ENCODE assay signal across 8 mouse cellular contexts in genomic region chr6:145048131-145048997, GRCm38 (mm10). TPM values are rescaled to one million over a fixed set of nuclear protein-coding genes. Genes with fewer than 3 reads are reported as not detected.
DNase-seq lines count a peak whose midpoint lies in the region; ATAC-seq lines count a peak whose summit lies in the region.

No protein-coding gene starts in this region.

- H3K4me2 ChIP-seq in kidney, embryonic 14.5 days (replicated peaks; ENCODE audit: low read depth, low read length) = peak overlapping the region; percentile 98
- peak overlapping the region; percentile 100 for H3K4me2 ChIP-seq in embryonic facial prominence, embryonic 14.5 days (ENCODE audit: low read depth, low read length)
- H3K4me2 ChIP-seq in intestine, embryonic 16.5 days (ENCODE audit: low read depth, low read length) = peak overlapping the region; percentile 84
- peak overlapping the region; percentile 96 for H3K4me2 ChIP-seq in stomach, embryonic 16.5 days (ENCODE audit: low read depth, low read length)

- H3K9ac ChIP-seq in kidney, embryonic 14.5 days (ENCODE audit: low read depth, low read length) = peak overlapping the region; percentile 45
- peak overlapping the region; percentile 62 for H3K9ac ChIP-seq in embryonic facial prominence, embryonic 14.5 days (ENCODE audit: low read depth, low read length)
- peak overlapping the region; percentile 36 for H3K9ac ChIP-seq in intestine, embryonic 16.5 days (ENCODE audit: low read depth, low read length)
- peak overlapping the region; percentile 65 for H3K9ac ChIP-seq in stomach, embryonic 16.5 days (ENCODE audit: low read length)

- DNase-seq in kidney, adult 11 months = no peak
- DNase-seq in adrenal gland, postnatal 25 days = peak; percentile 25
- DNase-seq in embryonic facial prominence, embryonic 14.5 days (ENCODE audit: low spot score) = no peak
- DNase-seq in mesoderm, embryonic 11.5 days (ENCODE audit: low read depth, low spot score) = peak; percentile 34

- H3K36me3 ChIP-seq in kidney, embryonic 14.5 days (ENCODE audit: control insufficient read depth, insufficient read depth, low read length) = no peaks in the 10 kb centered on the region
- no peaks in the 10 kb centered on the region for H3K36me3 ChIP-seq in embryonic facial prominence, embryonic 14.5 days (ENCODE audit: control insufficient read depth, insufficient read depth, low read length)
- H3K36me3 ChIP-seq in intestine, embryonic 16.5 days (ENCODE audit: control insufficient read depth, insufficient read depth, low read length) = no peaks in the 10 kb centered on the region
- no peaks in the 10 kb centered on the region for H3K36me3 ChIP-seq in stomach, embryonic 16.5 days (ENCODE audit: control insufficient read depth, insufficient read depth, low read length)

- peak overlapping the region; percentile 46 for H3K4me3 ChIP-seq in kidney, embryonic 14.5 days (ENCODE audit: low read length)
- peak overlapping the region; percentile 56 for H3K4me3 ChIP-seq in embryonic facial prominence, embryonic 14.5 days (ENCODE audit: low read depth, low read length)
- H3K4me3 ChIP-seq in intestine, embryonic 16.5 days (ENCODE audit: low read length) = peak overlapping the region; percentile 48
- peak overlapping the region; percentile 49 for H3K4me3 ChIP-seq in stomach, embryonic 16.5 days (replicated peaks; ENCODE audit: low read length)

- 15% methylated on average over 64 of the region's 64 CpGs for WGBS in kidney, embryonic 14.5 days
- 2% methylated on average over 54 of the region's 64 CpGs for WGBS in embryonic facial prominence, embryonic 14.5 days
- 8% methylated on average over 63 of the region's 64 CpGs for WGBS in intestine, embryonic 16.5 days
- WGBS in stomach, embryonic 16.5 days = 6% methylated on average over 64 of the region's 64 CpGs

- H3K27me3 ChIP-seq in kidney, embryonic 14.5 days (ENCODE audit: control insufficient read depth, insufficient read depth, low read length) = peaks cover 4% of the 10 kb centered on the region
- peaks cover 10% of the 10 kb centered on the region for H3K27me3 ChIP-seq in embryonic facial prominence, embryonic 14.5 days (replicated peaks; ENCODE audit: control insufficient read depth, insufficient read depth, low read length)
- peaks cover 27% of the 10 kb centered on the region for H3K27me3 ChIP-seq in intestine, embryonic 16.5 days (replicated peaks; ENCODE audit: control insufficient read depth, insufficient read depth, low read length)
- peaks cover 22% of the 10 kb centered on the region; the same call in 1 of the 2 replicates for H3K27me3 ChIP-seq in stomach, embryonic 16.5 days (ENCODE audit: control insufficient read depth, insufficient read depth, low read length)

- 0 out of 2 replicates have a peak, but pooled peaks cover 5% of the 10 kb centered on the region for H3K4me1 ChIP-seq in kidney, embryonic 14.5 days (ENCODE audit: control insufficient read depth, insufficient read depth, low read length)
- H3K4me1 ChIP-seq in embryonic facial prominence, embryonic 14.5 days (ENCODE audit: control insufficient read depth, insufficient read depth, low read length) = peaks cover 9% of the 10 kb centered on the region; the same call in 1 of the 2 replicates
- peaks cover 5% of the 10 kb centered on the region; the same call in 1 of the 2 replicates for H3K4me1 ChIP-seq in intestine, embryonic 16.5 days (ENCODE audit: control insufficient read depth, insufficient read depth, low read length)
- peaks cover 10% of the 10 kb centered on the region for H3K4me1 ChIP-seq in stomach, embryonic 16.5 days (ENCODE audit: control insufficient read depth, insufficient read depth, low read length)

- no peaks in the 10 kb centered on the region for H3K9me3 ChIP-seq in kidney, embryonic 14.5 days (ENCODE audit: control insufficient read depth, low read length)
- no peaks in the 10 kb centered on the region for H3K9me3 ChIP-seq in embryonic facial prominence, embryonic 14.5 days (ENCODE audit: control insufficient read depth, low read length)
- no peaks in the 10 kb centered on the region for H3K9me3 ChIP-seq in intestine, embryonic 16.5 days (ENCODE audit: control insufficient read depth, low read length)
- no peaks in the 10 kb centered on the region for H3K9me3 ChIP-seq in stomach, embryonic 16.5 days (replicated peaks; ENCODE audit: control insufficient read depth, low read length)

- no peak overlapping the region for H3K27ac ChIP-seq in kidney, embryonic 14.5 days (ENCODE audit: low read depth, low read length)
- H3K27ac ChIP-seq in embryonic facial prominence, embryonic 14.5 days (replicated peaks; ENCODE audit: low read depth, low read length) = no peak overlapping the region
- H3K27ac ChIP-seq in intestine, embryonic 16.5 days (ENCODE audit: low read length) = no peak overlapping the region
- no peak overlapping the region for H3K27ac ChIP-seq in stomach, embryonic 16.5 days (ENCODE audit: low read length)

- 0 out of 2 replicates have a peak, but pooled peaks have one; percentile 40 for ATAC-seq in kidney, embryonic 14.5 days (ENCODE audit: low FRiP score, low TSS enrichment)
- ATAC-seq in embryonic facial prominence, embryonic 14.5 days (ENCODE audit: low read depth) = peak; percentile 38; the same call in 1 of the 2 replicates
- ATAC-seq in intestine, embryonic 16.5 days = peak; percentile 30; the same call in 1 of the 2 replicates
- ATAC-seq in stomach, embryonic 16.5 days (ENCODE audit: insufficient read depth, low FRiP score) = no peak; the same call in 1 of the 2 replicates
- no peak for ATAC-seq in inflammation-experienced regulatory T-cells, adult 6 months

RNA-seq across cellular contexts. Expression of gene Bcat1, which starts 27.6 kb away (rescaled TPM):
- polyA plus RNA-seq in kidney, embryonic 14.5 days (2014; fragmentation: Nextera tagmentation; extraction: Ambion mirVana) = 6.5 and 8.6 TPM in 2 replicates
- 13.4 and 15.8 TPM in 2 replicates for total RNA-seq in adrenal gland, postnatal 25 days (2021)
- polyA plus RNA-seq in embryonic facial prominence, embryonic 14.5 days (2014; fragmentation: Nextera tagmentation; extraction: Ambion mirVana) = 34.7 and 36.0 TPM in 2 replicates
- 5.1 and 6.0 TPM in 2 replicates for polyA plus RNA-seq in intestine, embryonic 16.5 days (2015; fragmentation: Nextera tagmentation; extraction: Ambion mirVana)
- 15.9 and 24.1 TPM in 2 replicates for polyA plus RNA-seq in stomach, embryonic 16.5 days (2015; fragmentation: Nextera tagmentation; extraction: Ambion mirVana)
- polyA plus RNA-seq in inflammation-experienced regulatory T-cells, adult 6 months (2017; shearing (Covaris generic)) = 10 to 100 TPM; 13.7 to 17.8 (median 14.5) TPM

Comparison
In these comparisons a context has a peak if more than half of its experiments do, and no peak if none do; other contexts are left out.
1. ATAC-seq: peak in kidney, embryonic 14.5 days (single experiment), embryonic facial prominence, embryonic 14.5 days (single experiment) and intestine, embryonic 16.5 days (single experiment); none in stomach, embryonic 16.5 days (single experiment) and inflammation-experienced regulatory T-cells, adult 6 months (single experiment).
2. DNase-seq: peak in adrenal gland, postnatal 25 days (single experiment) and mesoderm, embryonic 11.5 days (single experiment); none in kidney, adult 11 months (single experiment) and embryonic facial prominence, embryonic 14.5 days (single experiment).
3. Peak in every context shown above with its lines, with median percentiles within 50 percentile points of each other: H3K4me2 ChIP-seq, H3K4me3 ChIP-seq and H3K9ac ChIP-seq.